Mouse (Mus musculus): Measurements from ENCODE around the gene Tbx18.

DNA sequence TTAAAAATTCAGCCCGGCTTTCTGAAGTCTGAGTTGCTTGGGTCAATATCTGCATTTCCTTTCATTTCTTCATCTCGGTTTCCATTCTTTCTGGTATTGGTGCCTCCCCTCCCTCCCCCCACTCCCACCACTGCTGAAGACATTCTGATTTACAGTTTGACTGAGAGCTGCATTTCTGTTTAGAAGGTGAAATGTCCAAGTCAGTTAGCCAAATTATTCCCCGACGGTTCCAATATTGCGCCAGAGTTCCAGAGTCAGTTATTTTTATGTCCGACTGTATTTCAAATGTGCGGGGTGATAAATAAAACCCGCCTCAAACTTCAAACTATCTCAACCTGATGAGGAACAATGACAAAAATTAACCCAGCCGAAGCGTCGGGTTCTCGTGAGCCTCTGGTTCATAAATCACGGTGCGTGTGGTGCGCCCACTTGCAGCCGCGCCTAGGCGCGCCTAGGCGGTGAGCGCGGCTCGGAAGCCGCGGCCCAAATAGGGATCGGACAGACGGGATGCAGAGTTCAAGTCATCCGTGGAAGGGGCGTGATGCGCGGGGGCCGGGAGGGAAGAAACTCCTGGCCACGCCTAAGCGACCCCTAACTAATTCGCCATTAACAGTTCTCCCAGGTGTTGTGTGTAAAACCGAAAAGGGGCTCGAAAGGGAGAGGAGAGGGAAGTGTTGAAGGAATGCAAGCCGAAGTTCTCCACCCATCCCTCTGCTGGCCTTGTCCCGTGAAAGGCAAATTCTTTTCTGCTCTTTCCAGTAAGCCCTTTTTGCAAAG is 7.9 kb upstream of the Tbx18 start:
- TF ChIP-seq CTCF (conservative IDR thresholded peaks at IDR 0.05; ENCODE audit: low read length) (no peak), NANOG (IDR thresholded peaks at IDR 0.05; ENCODE audit: borderline replicate concordance, low read length) (no peak), POU5F1 (IDR thresholded peaks at IDR 0.05; ENCODE audit: borderline replicate concordance, low read length) (no peak)
